Comparison of ENCODE assay signal across 9 mouse cellular contexts in genomic region chr6:39474424-39474823, GRCm38 (mm10). TPM values are rescaled to one million over a fixed set of nuclear protein-coding genes. Genes with fewer than 3 reads are reported as not detected.
DNase-seq lines count a peak whose midpoint lies in the region; ATAC-seq lines count a peak whose summit lies in the region.
"Had no signal": no experiment of that assay in that cellular context is flagged by ENCODE, and none has a peak within 500 bp of the region (broad histone marks: within the 10 kb centered on the region; RNA-seq: fewer than 3 reads in every experiment).

No protein-coding gene starts in this region.

- peak overlapping the region; percentile 47 for H3K27ac ChIP-seq in limb, embryonic 15.5 days
- H3K27ac ChIP-seq: liver, embryonic 14.5 days had no signal

- H3K4me3 ChIP-seq in limb, embryonic 15.5 days, result no peak overlapping the region

- peak; percentile 55 for DNase-seq in gastrocnemius, adult 18-20 months (ENCODE audit: low spot score)
- no peak for DNase-seq in gastrocnemius, postnatal 10 days
- peak; percentile 89 for DNase-seq in NIH3T3 (ENCODE audit: low read depth)
- DNase-seq in gastrocnemius, postnatal 25 days, result peak; percentile 58
- no peak for DNase-seq in adrenal gland, adult 8-10 months
- DNase-seq in layer of hippocampus, adult 18-20 months (ENCODE audit: low spot score in 2 of 2), result no peak
- DNase-seq in thymus, postnatal 14 days, result no peak

- peak; percentile 56 for ATAC-seq in limb, embryonic 15.5 days (ENCODE audit: insufficient number of reproducible peaks, low FRiP score, low TSS enrichment, low read depth)

- peaks cover 26% of the 10 kb centered on the region for H3K4me1 ChIP-seq in limb, embryonic 15.5 days

- no peaks in the 10 kb centered on the region for H3K27me3 ChIP-seq in limb, embryonic 15.5 days

- peaks cover 41% of the 10 kb centered on the region for H3K36me3 ChIP-seq in limb, embryonic 15.5 days

- no peak overlapping the region for H3K9ac ChIP-seq in limb, embryonic 15.5 days
- H3K9ac ChIP-seq: liver, embryonic 14.5 days had no signal

- no peaks in the 10 kb centered on the region for H3K9me3 ChIP-seq in limb, embryonic 15.5 days

- 19% methylated on average over 6 of the region's 6 CpGs for WGBS in limb, embryonic 15.5 days

- H3K4me2 ChIP-seq in limb, embryonic 15.5 days, result no peak overlapping the region

RNA-seq across cellular contexts. Expression of gene Mkrn1, which starts 54.2 kb away (rescaled TPM):
- 10 to 100 TPM; 14.0 to 16.4 TPM for total RNA-seq in gastrocnemius, adult 18-20 months (2021)
- total RNA-seq in gastrocnemius, postnatal 10 days (2021), result 10 to 100 TPM; 30.4 to 31.8 TPM
- 10 to 100 TPM; 19.6 to 22.4 TPM for total RNA-seq in gastrocnemius, postnatal 25 days (2021)
- 47.8 and 59.8 TPM in 2 replicates for polyA plus RNA-seq in limb, embryonic 15.5 days (2015; fragmentation: Nextera tagmentation; extraction: Ambion mirVana)
- 10 to 100 TPM; 69.0 to 90.4 (median 76.6) TPM for total RNA-seq in adrenal gland, adult 8-10 months (2022)
- total RNA-seq in layer of hippocampus, adult 18-20 months (2021), result 100 to 1,000 TPM; 113 to 118 TPM

Comparison
In these comparisons a context has a peak if more than half of its experiments do, and no peak if none do; other contexts are left out.
1. DNase-seq: peak in gastrocnemius, adult 18-20 months (single experiment), NIH3T3 (single experiment) and gastrocnemius, postnatal 25 days (single experiment); none in gastrocnemius, postnatal 10 days (single experiment), adrenal gland, adult 8-10 months (single experiment), layer of hippocampus, adult 18-20 months (0 of 2) and thymus, postnatal 14 days (single experiment).